ENCODE assay signal across 9 mouse cellular contexts in the genomic region with DNA sequence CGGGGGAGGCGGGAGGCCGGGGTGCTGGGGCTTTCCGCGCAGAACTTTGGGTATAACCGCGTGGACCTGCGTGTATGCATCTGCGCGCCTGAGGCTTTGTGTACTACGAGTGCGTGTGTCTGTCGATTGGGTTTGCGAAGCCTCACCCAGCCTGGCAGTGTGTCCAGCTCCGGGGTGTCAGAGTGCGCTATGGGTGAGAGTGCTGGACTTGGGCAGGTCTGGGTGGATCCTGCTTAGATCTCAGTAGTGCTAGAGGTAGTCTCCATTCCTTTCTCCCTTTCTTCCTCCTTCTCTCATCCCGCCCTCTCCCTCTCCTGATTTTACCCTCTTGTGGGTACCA. TPM values are rescaled to one million over a fixed set of nuclear protein-coding genes. Genes with fewer than 3 reads are reported as not detected.
DNase-seq lines count a peak whose midpoint lies in the region; ATAC-seq and TF ChIP-seq lines count a peak whose summit lies in the region.
"Had no signal": no experiment of that assay in that cellular context is flagged by ENCODE, and none has a peak within 500 bp of the region (broad histone marks: within the 10 kb centered on the region; RNA-seq: fewer than 3 reads in every experiment).

No protein-coding gene starts in this region.

- 2% methylated on average over 17 of the region's 17 CpGs for WGBS in lung, postnatal 0 days
- 4% methylated on average over 17 of the region's 17 CpGs for WGBS in hindbrain, postnatal 0 days
- WGBS in neural tube, embryonic 12.5 days = 3% methylated on average over 17 of the region's 17 CpGs

- TF ChIP-seq CTCF in lung, postnatal 0 days (IDR thresholded peaks at IDR 0.05) = no peak
- TF ChIP-seq CTCF in hindbrain, postnatal 0 days (IDR thresholded peaks at IDR 0.05; ENCODE audit: low read depth) = no peak

- no peak overlapping the region for H3K27ac ChIP-seq in lung, postnatal 0 days (ENCODE audit: low read length)
- peak overlapping the region; percentile 57 for H3K27ac ChIP-seq in hindbrain, postnatal 0 days
- H3K27ac ChIP-seq in neural tube, embryonic 12.5 days = no peak overlapping the region

- H3K4me2 ChIP-seq in lung, postnatal 0 days (replicated peaks; ENCODE audit: low read depth, low read length) = peak overlapping the region; percentile 99
- peak overlapping the region; percentile 98 for H3K4me2 ChIP-seq in hindbrain, postnatal 0 days (ENCODE audit: low read depth, low read length)
- peak overlapping the region; percentile 99 for H3K4me2 ChIP-seq in neural tube, embryonic 12.5 days (replicated peaks)

- H3K27me3 ChIP-seq in lung, postnatal 0 days (replicated peaks; ENCODE audit: insufficient read depth, low read length) = peaks cover 16% of the 10 kb centered on the region
- no peaks in the 10 kb centered on the region for H3K27me3 ChIP-seq in hindbrain, postnatal 0 days (ENCODE audit: insufficient read depth, low read length)
- H3K27me3 ChIP-seq in neural tube, embryonic 12.5 days (replicated peaks) = peaks cover 31% of the 10 kb centered on the region

- H3K9me3 ChIP-seq in lung, postnatal 0 days (ENCODE audit: low read length) = no peaks in the 10 kb centered on the region
- H3K9me3 ChIP-seq in hindbrain, postnatal 0 days (ENCODE audit: low read length) = no peaks in the 10 kb centered on the region
- H3K9me3 ChIP-seq in neural tube, embryonic 12.5 days = no peaks in the 10 kb centered on the region

- peak overlapping the region; percentile 51 for H3K4me3 ChIP-seq in lung, postnatal 0 days (ENCODE audit: low read depth, low read length)
- peak overlapping the region; percentile 58 for H3K4me3 ChIP-seq in hindbrain, postnatal 0 days (ENCODE audit: low read length)
- H3K4me3 ChIP-seq in neural tube, embryonic 12.5 days = peak overlapping the region; percentile 76

- TF ChIP-seq EP300 in lung, postnatal 0 days (IDR thresholded peaks at IDR 0.05) = no peak

- no peak; the same call in 1 of the 2 replicates for ATAC-seq in lung, postnatal 0 days
- ATAC-seq in hindbrain, postnatal 0 days = peak; percentile 57
- peak; percentile 70 for ATAC-seq in neural tube, embryonic 12.5 days (ENCODE audit: low FRiP score, low read depth)

- DNase-seq in adrenal gland, postnatal 14 days = peak; percentile 54
- no peak for DNase-seq in adrenal gland, postnatal 4 days (ENCODE audit: low spot score in 2 of 2)
- DNase-seq in lung, postnatal 0 days (ENCODE audit: low spot score) = peak; percentile 6
- DNase-seq in lung, postnatal 4 days = no peak
- DNase-seq in hindbrain, postnatal 0 days (ENCODE audit: low spot score) = peak; percentile 47
- DNase-seq in gastrocnemius, adult 8-10 months (ENCODE audit: low spot score in 2 of 2) = no peak
- DNase-seq in urinary bladder, postnatal 36 days (ENCODE audit: low spot score in 2 of 2) = no peak

- no peaks in the 10 kb centered on the region for H3K36me3 ChIP-seq in lung, postnatal 0 days (ENCODE audit: insufficient read depth, low read length)
- no peaks in the 10 kb centered on the region; the same call in 1 of the 2 replicates for H3K36me3 ChIP-seq in hindbrain, postnatal 0 days (ENCODE audit: insufficient read depth, low read length)
- H3K36me3 ChIP-seq in neural tube, embryonic 12.5 days = peaks cover 10% of the 10 kb centered on the region

- H3K9ac ChIP-seq in lung, postnatal 0 days (replicated peaks; ENCODE audit: low read depth) = no peak overlapping the region
- peak overlapping the region; percentile 73 for H3K9ac ChIP-seq in hindbrain, postnatal 0 days (replicated peaks; ENCODE audit: low read length)
- H3K9ac ChIP-seq in neural tube, embryonic 12.5 days = peak overlapping the region; percentile 94

- peaks cover 4% of the 10 kb centered on the region for H3K4me1 ChIP-seq in lung, postnatal 0 days (ENCODE audit: insufficient read depth, low read depth, low read length)
- peaks cover 12% of the 10 kb centered on the region for H3K4me1 ChIP-seq in hindbrain, postnatal 0 days (ENCODE audit: insufficient read depth, low read length)
- H3K4me1 ChIP-seq in neural tube, embryonic 12.5 days = peaks cover 12% of the 10 kb centered on the region

RNA-seq across cellular contexts. Expression of a gene that starts 1.0 kb away (rescaled TPM):
- 0.85 and 1.9 TPM in 2 replicates for total RNA-seq in adrenal gland, postnatal 14 days (2021)
- 1 to 10 TPM; 1.6 TPM for total RNA-seq in adrenal gland, postnatal 4 days (2021)
- polyA plus RNA-seq in lung, postnatal 0 days (2015; fragmentation: Nextera tagmentation; extraction: Ambion mirVana) = 0.57 and 0.63 TPM in 2 replicates
- total RNA-seq in hindbrain, postnatal 0 days (2014; rRNA removed) = 27.3 and 35.8 TPM in 2 replicates
- 22.3 and 22.6 TPM in 2 replicates for polyA plus RNA-seq in hindbrain, postnatal 0 days (2015; fragmentation: Nextera tagmentation; extraction: Ambion mirVana)
- polyA plus RNA-seq in neural tube, embryonic 12.5 days (2016; fragmentation: Nextera tagmentation; extraction: Ambion mirVana) = 12.6 and 14.2 TPM in 2 replicates
- total RNA-seq in gastrocnemius, adult 8-10 months (2022) = 1 to 10 TPM in 3 of 4 experiments, under 1 TPM in 1; 0.46 to 1.8 (median 1.3) TPM

RNA-seq across cellular contexts. Expression of a gene that starts 34.5 kb away (rescaled TPM):
- total RNA-seq in adrenal gland, postnatal 14 days (2021) = not detected in 2 replicates
- not detected for total RNA-seq in adrenal gland, postnatal 4 days (2021)
- polyA plus RNA-seq in lung, postnatal 0 days (2015; fragmentation: Nextera tagmentation; extraction: Ambion mirVana) = not detected in 2 replicates
- 0.11 and 0.58 TPM in 2 replicates for total RNA-seq in hindbrain, postnatal 0 days (2014; rRNA removed)
- 0.25 and 0.28 TPM in 2 replicates for polyA plus RNA-seq in hindbrain, postnatal 0 days (2015; fragmentation: Nextera tagmentation; extraction: Ambion mirVana)
- polyA plus RNA-seq in neural tube, embryonic 12.5 days (2016; fragmentation: Nextera tagmentation; extraction: Ambion mirVana) = 0.11 TPM in 1 of 2 replicates, not detected in the other
- total RNA-seq in gastrocnemius, adult 8-10 months (2022) = not detected
- polyA plus RNA-seq: gonadal fat pad, adult 2 months had no signal

RNA-seq across cellular contexts. Expression of a gene that starts 41.2 kb away (rescaled TPM):
- 36.4 and 38.8 TPM in 2 replicates for total RNA-seq in adrenal gland, postnatal 14 days (2021)
- 10 to 100 TPM; 51.8 to 51.9 TPM for total RNA-seq in adrenal gland, postnatal 4 days (2021)
- 32.5 and 38.5 TPM in 2 replicates for polyA plus RNA-seq in lung, postnatal 0 days (2015; fragmentation: Nextera tagmentation; extraction: Ambion mirVana)
- 63.5 and 73.7 TPM in 2 replicates for total RNA-seq in hindbrain, postnatal 0 days (2014; rRNA removed)
- 68.6 and 69.1 TPM in 2 replicates for polyA plus RNA-seq in hindbrain, postnatal 0 days (2015; fragmentation: Nextera tagmentation; extraction: Ambion mirVana)
- polyA plus RNA-seq in neural tube, embryonic 12.5 days (2016; fragmentation: Nextera tagmentation; extraction: Ambion mirVana) = 45.2 and 49.7 TPM in 2 replicates
- total RNA-seq in gastrocnemius, adult 8-10 months (2022) = 10 to 100 TPM; 15.4 to 17.7 (median 16.8) TPM

Comparison
In these comparisons a context has a peak if more than half of its experiments do, and no peak if none do; other contexts are left out.
1. DNase-seq: peak in adrenal gland, postnatal 14 days (single experiment), lung, postnatal 0 days (single experiment) and hindbrain, postnatal 0 days (single experiment); none in adrenal gland, postnatal 4 days (0 of 2), lung, postnatal 4 days (0 of 2), gastrocnemius, adult 8-10 months (0 of 2) and urinary bladder, postnatal 36 days (0 of 2).
2. Peak in every context shown above with its lines, with median percentiles within 50 percentile points of each other: H3K4me2 ChIP-seq and H3K4me3 ChIP-seq.